Mouse (Mus musculus): ENCODE measurements around the gene Aipl1.

- TF ChIP-seq CTCF (IDR thresholded peaks at IDR 0.05; ENCODE audit: low read depth) (peak; percentile 57), EP300 (IDR thresholded peaks at IDR 0.05; ENCODE audit: low read depth) (no peak)
These were observed 11.5 kb downstream of the Aipl1 start for GRCm38 (mm10) chr11:72025843-72026242.

Data from liver, postnatal 0 days (tissue).